Mouse (Mus musculus) B cell, adult 2 months (primary cell): ENCODE measurements around the gene Capn11.

Experiments used
- DNase-seq, 2 experiments: peaks; one replicate each; pipeline ENCODE4 v3.0.0; 2022

The Capn11 gene

GRCm38 (mm10) chr17:45580958-45581477 lies 78.1 kb downstream of the Capn11 start:
- DNase-seq = no peak
